Mouse (Mus musculus) testis, postnatal 14 days (tissue): Measurements from ENCODE around the gene Rft1.
"Not testable (repeated sequence)": the region's sequence is repeated elsewhere in the genome, so short reads cannot be mapped to it uniquely, and the experiment has no call there.

Experiments
- DNase-seq: peaks from one replicate; pipeline ENCODE4 v3.0.0; 2021; ENCODE audit warnings: low spot score

Rft1 gene

DNA sequence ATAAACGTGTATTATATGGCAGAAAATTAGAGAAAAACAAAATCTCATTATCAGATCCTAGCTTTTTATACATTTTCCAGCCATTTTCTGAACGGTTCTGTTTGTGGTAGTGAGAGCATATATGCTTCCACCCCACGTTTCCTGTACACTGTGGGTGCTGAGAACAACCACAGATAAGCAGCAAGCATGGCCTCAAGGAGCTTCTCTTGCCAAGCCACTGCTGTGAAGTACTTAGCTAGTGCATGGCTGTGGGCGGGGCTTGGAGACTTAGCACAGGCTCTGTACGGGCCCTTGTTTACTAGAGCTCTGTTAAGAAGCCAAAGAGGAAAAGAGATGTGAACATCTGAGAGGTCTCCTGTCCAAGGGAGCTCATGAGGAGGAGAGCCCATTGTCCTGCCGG, 20.8 kb downstream of the Rft1 start:
- no peak for DNase-seq

DNA sequence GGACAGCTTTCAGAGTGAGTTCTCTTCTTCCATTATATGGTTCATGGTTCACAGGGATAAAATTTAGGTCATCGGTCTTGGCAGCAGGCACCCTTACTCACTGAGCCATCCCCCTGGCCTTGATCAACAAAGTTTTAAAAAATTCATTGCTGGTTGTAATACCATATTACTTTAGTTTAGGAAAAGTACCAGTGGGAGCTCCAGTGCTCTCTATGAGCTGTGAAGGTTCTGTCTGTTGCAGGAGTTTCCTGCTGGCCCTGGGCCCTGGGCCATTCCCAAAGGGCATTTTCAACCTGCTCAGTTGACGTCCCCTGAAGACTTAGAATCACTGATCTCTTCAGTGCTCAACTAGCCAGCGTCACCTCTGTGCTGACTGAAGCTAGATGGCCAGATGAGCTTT, 28.0 kb downstream of the Rft1 start:
- no peak for DNase-seq

DNA sequence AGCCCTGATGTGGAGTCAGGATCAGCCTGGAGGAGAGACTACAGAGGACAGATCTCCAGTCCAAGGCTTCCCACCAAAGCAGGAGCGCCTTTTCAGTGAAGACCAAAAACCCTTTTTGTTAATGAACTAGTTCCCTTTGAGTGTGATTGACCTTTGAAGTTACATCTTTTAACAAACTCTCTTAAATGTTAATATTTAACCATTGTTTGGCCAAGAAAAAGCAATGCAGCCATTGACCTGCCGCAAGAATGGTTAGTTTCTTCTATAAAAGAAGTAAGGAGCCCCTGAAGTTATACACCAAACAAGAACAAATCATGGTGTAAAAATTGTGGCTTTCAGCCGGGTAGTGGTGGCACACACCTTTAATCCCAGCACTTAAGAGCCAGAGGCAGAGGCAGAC, 36.5 kb downstream of the Rft1 start:
- DNase-seq = no peak

- no peak for DNase-seq
Observed at GRCm38 (mm10) chr14:30692439-30692838, 38.3 kb downstream of the Rft1 start.

GRCm38 (mm10) chr14:30694786-30695185, 40.6 kb downstream of the Rft1 start:
- no peak for DNase-seq

DNA sequence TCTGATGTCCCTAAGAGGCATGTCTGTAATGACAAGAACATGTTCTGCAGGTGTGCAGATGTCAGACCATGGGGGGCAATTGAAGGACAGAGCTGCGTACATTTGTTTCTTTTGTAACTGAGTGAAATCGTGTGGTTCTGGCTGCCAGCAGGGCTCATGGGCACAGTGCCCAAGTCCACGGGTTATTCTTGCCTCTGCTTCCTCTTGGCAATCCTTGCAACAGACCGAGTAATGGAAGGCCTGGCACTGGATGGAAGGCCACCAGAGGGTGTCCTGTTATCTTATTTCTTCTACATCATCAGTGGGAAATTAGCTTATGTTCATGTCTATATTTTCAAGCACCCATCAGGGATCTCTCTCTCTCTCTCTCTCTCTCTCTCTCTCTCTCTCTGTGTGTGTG, 41.4 kb downstream of the Rft1 start:
- peak; percentile 51 for DNase-seq

GRCm38 (mm10) chr14:30697407-30698052, 43.4 kb downstream of the Rft1 start:
- DNase-seq = no peak

GRCm38 (mm10) chr14:30699656-30700055, 45.5 kb downstream of the Rft1 start:
- DNase-seq = peak; percentile 36

DNA sequence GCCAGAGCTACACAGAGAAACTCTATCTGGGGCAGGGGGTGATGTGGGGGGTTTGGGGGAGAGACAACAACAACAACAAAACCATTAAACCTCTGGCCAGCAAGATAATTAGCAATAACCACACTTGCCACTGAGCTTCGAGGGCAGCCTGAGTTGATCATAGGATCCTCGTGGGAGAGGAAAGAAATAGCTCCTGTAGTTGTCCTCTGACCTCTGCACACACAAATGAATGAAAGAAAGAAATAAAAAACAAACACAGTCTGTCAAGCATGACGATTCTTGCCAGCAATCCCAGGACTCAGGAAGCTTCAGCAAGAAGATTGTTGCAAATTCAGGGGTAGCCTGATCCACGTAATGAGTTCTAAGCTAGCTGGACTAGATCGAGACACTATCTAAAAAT, 48.4 kb downstream of the Rft1 start:
- DNase-seq = no peak

GRCm38 (mm10) chr14:30703079-30703478, 48.9 kb downstream of the Rft1 start:
- DNase-seq = no peak

GRCm38 (mm10) chr14:30704098-30704855, 50.1 kb downstream of the Rft1 start:
- DNase-seq = no peak

DNA sequence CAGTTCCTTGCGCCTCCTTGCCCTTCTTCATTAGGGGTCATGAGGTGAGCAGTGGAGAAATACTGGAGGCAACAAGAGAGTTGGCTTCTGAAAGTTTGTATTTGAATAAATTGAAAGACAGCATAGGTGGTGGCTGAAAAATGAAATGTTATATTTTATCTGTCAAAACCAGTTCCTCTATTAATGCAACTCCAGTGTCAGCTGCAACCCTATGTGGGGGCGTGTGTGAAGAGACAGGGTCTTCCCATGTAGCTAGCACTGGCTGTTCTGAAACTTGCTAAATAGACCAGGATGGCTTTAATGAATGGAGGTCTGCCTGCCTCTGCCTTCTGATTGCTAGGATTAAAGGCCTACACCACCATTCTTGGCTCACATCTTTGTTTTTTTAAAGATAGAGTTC, 57.7 kb downstream of the Rft1 start:
- no peak for DNase-seq

GRCm38 (mm10) chr14:30713769-30714168, 59.6 kb downstream of the Rft1 start:
- DNase-seq = no peak

DNA sequence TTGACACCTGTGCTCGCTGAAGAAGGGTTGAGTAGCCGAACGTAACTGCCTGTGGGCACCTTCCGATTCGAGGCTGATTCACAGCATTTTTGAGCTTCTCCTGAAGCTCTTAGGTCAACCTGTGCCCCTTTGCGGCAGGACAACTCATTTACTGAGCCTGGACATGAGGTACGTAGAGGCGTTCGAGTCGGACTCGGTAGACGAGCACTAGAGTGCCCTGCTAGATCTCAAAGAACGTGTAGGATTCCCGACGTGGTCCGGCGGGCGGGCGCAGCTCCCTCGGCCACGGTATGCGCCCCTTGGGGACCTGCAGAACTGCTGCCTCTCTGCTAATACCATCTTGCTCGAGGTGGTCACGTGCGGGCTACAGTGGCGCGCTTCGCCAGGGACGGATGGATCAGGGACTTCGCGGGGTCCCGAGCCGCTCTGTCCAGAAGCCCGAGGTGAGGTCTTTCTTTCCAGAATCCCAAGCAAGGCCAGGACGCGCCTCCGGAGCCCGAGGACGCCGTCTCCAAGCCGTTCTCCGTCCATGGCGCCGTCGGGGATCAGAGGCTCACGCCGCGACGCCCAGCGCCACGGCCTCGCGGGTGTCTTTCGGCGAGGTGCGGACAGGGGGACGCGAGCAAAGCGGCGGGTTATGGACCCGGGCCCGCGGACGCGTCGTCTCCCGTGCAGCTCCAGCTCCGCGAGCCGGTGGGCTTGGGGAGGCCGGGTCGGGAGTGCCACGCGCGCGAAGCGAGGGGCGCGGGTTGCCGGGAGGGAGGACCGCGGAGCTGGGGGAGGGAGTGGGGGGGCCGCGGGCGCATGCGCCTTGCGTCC, 60.8 kb downstream of the Rft1 start, which contains the start of gene Sfmbt1:
Gene Sfmbt1 (plus strand): TSS at position 51 of the 819 bp plus-strand sequence.
- DNase-seq = peak; percentile 74

GRCm38 (mm10) chr14:30715618-30716050, 61.5 kb downstream of the Rft1 start:
- DNase-seq = peak; percentile 82

GRCm38 (mm10) chr14:30716051-30716952, 62.1 kb downstream of the Rft1 start:
- peak; percentile 82 for DNase-seq

GRCm38 (mm10) chr14:30716953-30717285, 62.8 kb downstream of the Rft1 start:
- no peak for DNase-seq

- not testable (repeated sequence) for DNase-seq
Observed at GRCm38 (mm10) chr14:30718696-30719095, 64.5 kb downstream of the Rft1 start.

GRCm38 (mm10) chr14:30719514-30719913, 65.4 kb downstream of the Rft1 start:
- no peak for DNase-seq

DNA sequence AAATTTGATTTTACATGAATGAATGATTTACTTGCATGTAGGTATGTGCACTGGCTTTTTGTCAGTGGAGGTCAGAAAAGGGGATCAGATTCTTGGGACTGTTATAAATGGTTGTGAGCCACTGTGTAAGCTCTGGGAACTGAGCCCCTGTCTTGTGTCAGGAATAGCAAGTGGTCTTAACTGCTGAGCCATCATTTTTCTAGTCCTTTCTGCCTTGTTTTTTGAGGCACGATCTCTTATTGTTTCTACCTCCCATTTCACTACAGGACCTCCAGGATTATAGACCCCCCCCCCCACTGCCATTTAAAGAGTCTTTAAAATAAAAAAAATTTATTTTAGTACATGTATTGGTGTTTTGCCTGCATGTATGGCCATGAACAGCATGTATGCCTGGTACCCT, 67.7 kb downstream of the Rft1 start:
- DNase-seq = no peak

- no peak for DNase-seq
Observed at GRCm38 (mm10) chr14:30722406-30722805, 68.2 kb downstream of the Rft1 start.

- DNase-seq = no peak
Observed at GRCm38 (mm10) chr14:30731896-30732295, 77.7 kb downstream of the Rft1 start.
